Mouse (Mus musculus) lung, adult 2 months (tissue): ENCODE results near the gene Dbnl.

Source experiments
- CTCF ChIP-seq: fragments of 200-500 bp; IDR thresholded peaks from 2 replicates; pipeline ENCODE4 v1.5.1; 2011; ENCODE audit warnings: mild to moderate bottlenecking, low read length, control low read depth; ENCODE audit not compliant: insufficient read depth
- POLR2A ChIP-seq: fragments of 200-500 bp; IDR thresholded peaks from 2 replicates; pipeline ENCODE4 v1.6.1; 2011; ENCODE audit warnings: low read depth, mild to moderate bottlenecking, control low read depth, low read length, borderline replicate concordance; ENCODE audit errors: extremely low read depth

DNA sequence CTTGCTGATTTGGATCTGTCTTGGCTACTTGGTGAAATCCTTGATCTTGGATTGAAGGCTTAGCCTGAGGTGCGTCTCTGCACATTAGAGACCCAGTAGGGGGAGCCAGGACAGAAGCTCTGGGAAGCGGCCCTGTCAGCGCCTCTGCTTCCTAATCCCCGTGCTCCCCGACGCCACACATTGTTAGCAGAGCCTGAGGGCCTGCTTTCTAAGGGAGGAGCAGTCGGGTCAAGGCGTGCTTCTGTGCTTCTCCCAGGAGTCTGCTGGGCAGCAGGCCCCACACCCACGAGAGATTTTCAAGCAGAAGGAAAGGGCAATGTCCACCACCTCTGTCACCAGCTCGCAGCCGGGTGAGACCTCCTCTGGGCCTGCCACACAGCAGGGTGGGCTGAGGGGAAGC lies 9.1 kb downstream of the Dbnl start:
- TF ChIP-seq CTCF (no peak), POLR2A (no peak)
